Mouse (Mus musculus) heart, postnatal 14 days (tissue): ENCODE data around the gene Npr2. TPM values are rescaled to one million over a fixed set of nuclear protein-coding genes. Genes with fewer than 3 reads are reported as not detected.

Experiments
- DNase-seq, 2 experiments: peaks; one replicate each; pipeline ENCODE4 v3.0.0; 2021 to 2022
- intact Hi-C: fragments of 180-260 bp; cut with DNase I; formaldehyde crosslinking; loops from one replicate; pipeline ENCODE4 v1.15.1; 2025
- total RNA-seq, 2 experiments: library from RNA; stranded (reverse); gene quantifications; 2 replicates each; pipeline ENCODE4 v1.2.3; 2021

Gene Npr2
- total RNA-seq, 2 experiments from 2014 or later = 40.6 to 43.6 TPM

- peak; percentile 91 to 94 for DNase-seq
- intact Hi-C loops = no loop called here
These were observed 24.8 kb downstream of the Npr2 start, which contains the start of gene Hint2 for GRCm38 (mm10) chr4:43656339-43657109. Gene Hint2, minus strand, starts transcription at chr4:43656466.

- intact Hi-C loops = no loop called here
These were observed 25.4 kb downstream of the Npr2 start for GRCm38 (mm10) chr4:43657146-43657545.

GRCm38 (mm10) chr4:43666412-43666811 is 34.7 kb downstream of the Npr2 start:
- no peak for DNase-seq
- intact Hi-C loops = loop anchor here (2.0 to 5.0 kb wide), 4 partner anchors 36 to 224 kb away; partner anchors contain the start of genes Msmp, Npr2 and Tesk1

More at GRCm38 (mm10) chr4:43657146-43657545, 25.4 kb downstream of the Npr2 start:
- DNase-seq = no peak

GRCm38 (mm10) chr4:43668782-43669427 is 37.2 kb downstream of the Npr2 start, which contains the start of the genes Tmem8b and Fam221b:
Gene Tmem8b, plus strand, starts transcription at chr4:43668971.
Gene Fam221b, minus strand, starts transcription at chr4:43669145.
- intact Hi-C loops = loop anchor here (5.0 kb wide), 3 partner anchors 87 to 227 kb away; partner anchors contain the start of genes Msmp and Tesk1
- peak; percentile 92 for DNase-seq

DNA sequence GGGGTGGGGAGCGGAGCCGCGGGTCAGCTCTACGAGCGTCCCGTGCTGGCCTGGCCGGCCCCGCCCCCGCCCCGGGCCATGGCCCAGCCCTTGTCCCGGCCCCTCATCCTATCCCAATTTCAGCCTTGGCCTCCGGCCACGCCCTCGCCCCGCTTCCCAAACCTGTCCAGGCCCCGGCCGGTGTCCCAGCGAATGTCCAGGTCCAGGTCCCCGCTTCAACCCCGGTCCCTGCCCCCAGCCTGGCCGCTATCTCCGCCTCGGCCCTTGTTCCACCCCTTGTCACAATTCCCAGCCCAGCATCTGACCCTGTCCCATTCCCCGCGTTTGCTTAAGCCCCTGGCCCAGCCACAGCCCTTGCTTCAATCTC is 37.7 kb downstream of the Npr2 start:
- peak; percentile 79 to 82 for DNase-seq
- intact Hi-C loops = loop anchor here (5.0 kb wide), 3 partner anchors 87 to 227 kb away; partner anchors contain the start of genes Msmp and Tesk1

DNA sequence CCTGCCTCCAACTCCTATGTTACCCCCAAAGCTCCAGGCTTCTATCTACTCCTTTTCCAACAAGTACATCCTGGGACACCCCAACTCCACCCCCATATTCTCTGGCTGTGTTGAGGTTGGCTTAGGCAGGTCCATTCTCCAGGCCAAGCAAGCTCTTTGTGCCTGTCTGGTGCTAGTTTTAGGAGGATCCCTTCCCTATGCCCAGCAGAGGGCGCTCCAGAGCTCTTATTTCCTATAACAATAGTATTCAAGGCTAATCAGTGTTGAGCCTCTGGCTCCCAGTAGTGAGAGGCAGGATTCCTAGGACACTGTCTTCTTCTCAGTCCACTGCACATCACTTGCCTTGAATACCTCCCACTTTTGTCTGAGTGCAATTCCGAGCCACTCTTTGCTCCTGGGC is 40.3 kb downstream of the Npr2 start:
- intact Hi-C loops = loop anchor here (1.0 kb wide), 1 partner anchor 41 kb away; no protein-coding TSS in a partner anchor

GRCm38 (mm10) chr4:43673703-43674102 is 42.0 kb downstream of the Npr2 start:
- intact Hi-C loops = no loop called here

More for the DNA sequence above, 40.3 kb downstream of the Npr2 start:
- peak; percentile 91 to 95 for DNase-seq

DNA sequence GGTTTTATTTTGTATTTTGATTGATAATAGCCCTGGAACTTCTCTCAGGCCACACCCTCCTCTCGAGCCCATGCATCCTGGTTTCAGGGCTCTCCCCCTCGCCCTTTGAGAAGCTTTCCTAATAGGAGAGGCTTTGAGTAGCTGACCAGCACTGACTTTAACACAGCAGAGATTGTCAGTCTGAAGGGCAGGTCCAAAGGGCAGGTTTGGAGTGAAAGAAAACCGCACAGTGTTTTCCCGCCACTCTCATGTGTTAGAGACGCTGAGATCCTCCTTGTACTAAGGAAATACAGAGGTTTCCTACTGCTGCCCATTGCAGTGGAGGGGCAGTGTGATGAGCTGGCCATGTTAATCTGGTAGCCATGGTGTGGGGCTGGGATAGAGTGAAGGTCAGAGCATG is 43.2 kb downstream of the Npr2 start:
- no peak for DNase-seq
- intact Hi-C loops = loop anchor here (1.0 kb wide), 1 partner anchor 33 kb away; no protein-coding TSS in a partner anchor

More at GRCm38 (mm10) chr4:43673703-43674102, 42.0 kb downstream of the Npr2 start:
- DNase-seq = no peak

- no peak for DNase-seq
- intact Hi-C loops = loop anchor here (1.0 kb wide), 1 partner anchor 33 kb away; no protein-coding TSS in a partner anchor
These were observed 43.9 kb downstream of the Npr2 start for GRCm38 (mm10) chr4:43675608-43676007.

GRCm38 (mm10) chr4:43678541-43678940 is 46.8 kb downstream of the Npr2 start:
- intact Hi-C loops = no loop called here

DNA sequence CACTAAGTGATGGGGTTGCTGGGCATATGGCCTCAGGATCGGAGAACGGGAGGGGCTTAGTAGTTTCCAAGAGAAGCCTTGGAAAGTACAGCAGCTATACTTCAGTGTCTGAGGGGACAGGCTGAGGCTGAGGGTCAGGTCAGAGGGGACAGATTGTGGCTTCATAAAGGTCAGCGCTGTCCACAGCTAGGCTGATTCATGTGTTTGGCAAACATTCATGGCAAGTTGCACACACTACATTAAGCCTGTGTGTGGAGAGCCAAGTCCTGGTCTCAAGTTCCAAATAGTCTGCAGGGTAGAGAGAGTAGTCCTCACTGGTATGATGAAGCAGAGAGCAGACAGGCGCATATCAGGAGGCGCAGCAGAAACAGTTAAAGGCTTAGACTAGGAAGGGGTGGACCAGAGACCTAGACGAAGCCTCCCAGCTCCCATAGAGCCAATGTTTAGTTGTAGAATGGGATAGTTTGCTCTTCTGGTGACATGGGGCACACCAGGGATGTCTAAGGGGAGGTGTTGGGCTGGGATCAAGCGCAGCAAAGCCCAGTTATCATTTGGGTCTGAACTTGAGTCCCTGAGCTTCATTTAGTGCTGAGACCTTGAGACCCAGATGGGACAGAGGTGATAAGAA is 47.8 kb downstream of the Npr2 start:
- intact Hi-C loops = no loop called here
- no peak for DNase-seq

More at GRCm38 (mm10) chr4:43678541-43678940, 46.8 kb downstream of the Npr2 start:
- DNase-seq = no peak

GRCm38 (mm10) chr4:43690021-43690420 is 58.3 kb downstream of the Npr2 start:
- intact Hi-C loops = no loop called here
- DNase-seq = no peak

DNA sequence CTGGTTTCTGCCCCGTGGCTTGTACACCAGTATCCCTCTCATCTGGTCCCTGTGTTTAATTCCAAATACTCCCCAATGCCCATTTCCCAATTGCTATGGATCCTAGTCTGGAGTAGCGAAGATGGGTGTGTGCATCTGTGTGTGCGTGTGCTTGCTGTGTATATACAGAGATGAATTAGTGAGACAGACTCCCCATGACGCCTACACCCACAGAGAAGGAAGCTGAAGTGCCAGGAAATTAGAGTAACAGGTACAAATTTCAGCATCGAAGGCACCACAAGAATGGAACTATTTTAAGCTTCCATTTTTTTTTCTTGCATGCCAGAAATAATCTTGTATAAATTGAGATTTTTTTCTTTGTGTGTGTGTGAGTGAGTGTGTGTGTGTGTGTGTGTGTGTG is 59.3 kb downstream of the Npr2 start:
- no peak for DNase-seq
- intact Hi-C loops = no loop called here

DNA sequence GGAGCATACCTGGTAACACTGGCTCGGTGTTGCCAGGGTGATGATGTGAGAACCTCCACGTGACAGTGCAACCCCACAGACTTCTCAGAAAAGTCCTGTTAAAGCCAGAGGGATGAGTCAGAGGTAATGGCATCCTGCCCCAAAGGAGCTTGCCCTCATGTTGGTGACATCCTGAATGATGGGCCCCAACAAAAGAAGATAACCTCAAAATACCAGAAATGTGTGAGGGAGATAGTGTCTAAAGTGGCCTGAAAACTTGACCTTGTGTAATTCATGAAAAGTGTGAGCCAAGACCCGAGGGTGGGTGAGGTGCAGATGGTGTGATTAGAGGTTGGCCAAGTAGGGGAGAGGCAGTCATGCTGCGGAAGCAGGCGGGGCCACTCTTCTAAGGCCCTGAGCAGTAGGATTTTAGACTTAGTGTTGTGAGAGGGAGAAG is 62.1 kb downstream of the Npr2 start:
- intact Hi-C loops = no loop called here
- peak in 1 of 2 experiments; percentile 39 for DNase-seq

- intact Hi-C loops = no loop called here
- no peak for DNase-seq
These were observed 62.9 kb downstream of the Npr2 start for GRCm38 (mm10) chr4:43694439-43695248.

DNA sequence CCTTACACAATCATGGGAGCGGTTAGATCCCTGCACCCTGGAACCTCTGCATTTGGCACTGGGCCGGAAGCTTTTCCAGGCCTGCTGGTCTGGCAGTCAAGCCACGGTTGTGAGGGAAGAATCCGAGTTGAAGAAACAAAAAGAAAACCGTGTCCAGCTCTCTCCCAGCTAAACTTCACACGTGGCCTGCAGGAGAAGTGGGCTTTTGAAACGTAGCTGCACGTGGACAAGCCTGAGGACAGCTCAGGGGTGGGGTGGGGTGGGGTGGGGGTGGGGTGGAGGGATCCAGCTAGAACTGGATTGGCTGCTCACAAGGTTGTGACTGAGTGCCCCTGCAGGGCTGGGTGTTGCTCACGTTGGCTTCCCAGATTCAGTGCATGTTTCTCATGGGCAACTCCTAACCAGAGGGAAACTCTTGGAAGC is 63.5 kb downstream of the Npr2 start:
- DNase-seq = peak; percentile 59 to 61
- intact Hi-C loops = no loop called here

DNA sequence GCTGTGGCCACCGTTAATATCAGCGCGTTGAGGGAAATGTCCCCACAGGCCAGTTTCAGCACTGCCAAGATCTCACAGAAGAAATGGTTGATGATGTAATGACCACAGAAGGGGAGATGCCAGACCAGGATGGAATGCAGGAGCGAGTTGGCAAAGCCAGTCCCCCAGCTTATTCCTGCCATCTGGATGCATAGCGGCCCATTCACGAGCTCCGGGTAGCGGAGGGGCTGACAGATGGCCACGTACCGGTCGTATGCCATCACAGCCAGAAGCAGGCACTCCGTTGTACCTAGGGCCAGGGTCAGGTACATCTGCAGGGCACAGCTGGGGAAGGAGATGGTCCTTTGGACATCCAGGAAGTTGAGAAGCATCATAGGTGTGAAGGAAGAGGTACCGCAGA is 64.8 kb downstream of the Npr2 start:
- intact Hi-C loops = no loop called here
- no peak for DNase-seq

GRCm38 (mm10) chr4:43700707-43701106 is 69.0 kb downstream of the Npr2 start, which contains the start of gene Olfr70:
Gene Olfr70, minus strand, starts transcription at chr4:43700807.
- intact Hi-C loops = no loop called here
- DNase-seq = no peak
